Mouse (Mus musculus) lung, postnatal 0 days (tissue): ENCODE results near the gene Rabgef1.

Experiments
- CTCF ChIP-seq: IDR thresholded peaks from 2 replicates; pipeline ENCODE4 v1.5.1; 2016; ENCODE audit warnings: antibody characterized with exemption, mild to moderate bottlenecking
- EP300 ChIP-seq: IDR thresholded peaks from 2 replicates; pipeline ENCODE4 v1.6.1; 2016; ENCODE audit warnings: antibody characterized with exemption, mild to moderate bottlenecking, control low read depth

DNA sequence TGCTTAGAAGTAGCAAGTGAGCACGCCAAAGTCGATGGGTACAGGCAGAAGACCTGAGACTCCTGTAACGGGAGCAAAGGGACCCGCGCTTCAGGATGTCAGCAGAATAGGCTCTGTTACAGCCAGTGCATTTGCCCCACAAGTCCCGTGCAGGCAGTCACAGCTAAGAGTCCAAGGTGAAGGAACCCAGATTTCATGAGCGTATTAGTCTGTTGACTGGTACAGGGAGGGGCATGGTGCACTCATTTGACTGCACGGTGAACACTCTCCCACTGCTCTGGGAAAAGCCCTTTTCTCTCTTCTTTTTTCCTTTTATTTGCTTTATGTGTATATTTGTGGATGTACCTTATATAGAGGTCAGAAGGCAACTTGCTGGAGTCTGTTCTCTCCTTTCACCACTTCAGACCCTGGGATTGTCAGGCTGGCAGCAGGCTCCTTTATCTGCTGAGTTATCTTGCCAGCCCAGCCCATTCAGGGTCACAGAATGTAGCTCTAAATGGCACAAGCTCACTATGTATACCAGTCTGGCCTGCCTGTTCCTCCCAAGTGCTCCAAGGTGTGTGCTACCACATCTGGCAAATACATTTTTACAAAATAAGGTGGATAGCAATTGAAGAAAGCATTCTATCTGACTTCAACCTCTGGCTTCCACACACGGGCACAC, 12.7 kb downstream of the Rabgef1 start:
- TF ChIP-seq EP300 (no peak), CTCF (no peak)
